Mouse (Mus musculus) kidney, postnatal 10 days (tissue): ENCODE results near the gene Tln1.
"Not testable (repeated sequence)": the region's sequence is repeated elsewhere in the genome, so short reads cannot be mapped to it uniquely, and the experiment has no call there.

ENCODE experiments used
- DNase-seq: peaks from one replicate; pipeline ENCODE4 v3.0.0; 2021; ENCODE audit warnings: mixed read lengths

The Tln1 gene

DNA sequence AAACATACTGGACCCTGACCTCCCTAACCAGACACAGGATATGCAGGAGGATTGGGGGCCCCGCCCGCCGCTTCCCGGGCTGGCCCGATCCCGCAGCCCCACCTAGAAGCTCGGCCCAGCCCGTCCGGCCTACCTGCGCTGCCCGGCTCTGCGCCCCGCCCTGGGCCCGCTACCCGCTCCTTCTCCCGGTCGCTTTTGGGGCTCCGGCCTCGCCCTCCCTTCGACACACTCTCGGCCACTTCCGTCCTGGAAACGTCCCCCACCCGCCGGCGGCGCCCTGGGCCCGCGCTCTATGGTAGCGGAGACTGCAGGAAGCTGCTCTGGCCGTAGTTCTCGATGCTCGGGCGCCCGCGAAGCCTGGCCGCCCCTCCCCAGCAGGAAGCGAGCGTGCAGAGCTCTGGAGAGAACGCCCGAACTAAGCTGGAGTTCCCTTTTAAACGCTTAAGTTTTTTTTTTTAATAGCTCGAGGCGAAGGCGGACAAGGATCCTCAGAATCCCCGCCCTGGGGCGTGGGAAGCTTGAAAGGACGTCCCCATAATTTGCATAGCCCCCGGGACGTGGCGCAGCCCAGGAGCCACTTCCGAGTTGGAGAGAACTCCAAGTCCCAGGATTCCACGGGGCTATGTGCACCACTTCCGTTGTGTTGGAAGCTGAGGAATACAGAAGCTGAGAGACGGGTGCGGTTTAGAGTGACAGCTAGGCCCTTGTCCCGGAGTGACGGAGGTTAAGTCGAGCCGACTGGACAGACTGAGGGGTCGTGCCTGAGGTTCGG lies at the start of gene Tln1, which contains the start of gene Creb3:
TSS of gene Tln1 (minus strand) at position 695 of the 772 bp plus-strand sequence.
TSS of gene Creb3 (plus strand) at position 336 of the 772 bp plus-strand sequence.
- DNase-seq, result peak; percentile 95

DNA sequence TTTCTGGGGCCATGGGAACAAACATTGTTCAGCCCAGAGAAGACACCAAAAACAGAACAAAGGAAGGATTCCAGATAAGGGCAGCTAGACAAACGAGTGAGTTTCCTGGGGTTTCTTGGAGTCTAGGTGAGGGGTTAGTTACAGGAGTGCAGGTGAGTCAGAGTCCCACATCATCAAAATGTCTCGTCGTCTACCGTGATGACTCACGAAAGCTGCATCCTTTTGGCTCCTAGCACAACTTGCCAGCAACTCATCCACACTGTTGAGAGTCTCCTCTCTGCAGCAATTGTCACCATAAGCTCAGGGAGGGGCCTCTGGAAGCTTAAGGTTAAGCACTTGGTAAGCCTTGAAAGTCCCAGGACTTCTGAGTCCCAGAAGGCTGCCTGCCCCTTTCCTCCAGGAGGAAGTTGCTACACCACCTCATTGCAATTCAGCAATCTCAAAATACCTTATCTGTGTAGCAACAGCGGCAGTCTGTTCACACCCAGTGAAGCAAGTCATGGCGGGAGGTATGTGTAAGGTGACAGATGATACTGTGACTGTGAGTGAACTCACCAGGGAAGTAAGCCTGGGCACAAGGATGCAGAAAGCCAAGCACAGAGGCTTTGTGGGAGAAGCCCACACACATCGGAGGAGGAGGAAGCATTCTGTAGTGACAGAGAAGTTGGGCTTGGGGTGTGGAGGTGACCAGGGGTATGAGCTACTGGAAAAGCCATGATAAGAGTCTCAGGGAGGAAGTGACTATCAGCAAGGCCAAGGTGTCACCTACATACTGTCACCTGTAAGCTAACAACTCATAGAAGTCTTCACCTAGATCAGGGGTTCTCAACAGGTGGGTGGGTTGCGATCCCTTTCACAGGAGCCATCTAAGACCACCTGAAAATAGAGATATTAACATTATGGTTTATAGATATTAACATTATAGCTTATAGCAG lies 42.5 kb upstream of the Tln1 start:
- DNase-seq, result no peak

DNA sequence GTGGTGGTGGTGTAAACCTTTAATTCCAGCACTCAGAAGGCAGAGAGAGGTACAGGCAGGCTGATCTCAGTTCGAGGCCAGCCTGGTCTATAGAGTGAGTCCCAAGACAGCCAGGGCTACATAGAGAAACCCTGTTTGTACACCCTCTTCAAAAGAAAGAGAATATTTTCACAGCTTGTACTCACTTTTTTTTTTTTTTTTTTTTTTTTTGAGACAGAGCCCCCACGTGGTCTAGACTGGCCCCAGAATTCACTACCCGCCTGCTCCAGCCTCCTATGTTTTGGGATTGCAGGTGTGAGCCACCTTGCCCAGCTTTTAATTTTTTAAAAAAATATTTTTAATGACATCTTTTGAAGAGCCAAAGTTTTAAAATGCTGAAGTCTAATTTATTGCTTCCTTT lies 41.6 kb upstream of the Tln1 start:
- DNase-seq, result no peak

DNA sequence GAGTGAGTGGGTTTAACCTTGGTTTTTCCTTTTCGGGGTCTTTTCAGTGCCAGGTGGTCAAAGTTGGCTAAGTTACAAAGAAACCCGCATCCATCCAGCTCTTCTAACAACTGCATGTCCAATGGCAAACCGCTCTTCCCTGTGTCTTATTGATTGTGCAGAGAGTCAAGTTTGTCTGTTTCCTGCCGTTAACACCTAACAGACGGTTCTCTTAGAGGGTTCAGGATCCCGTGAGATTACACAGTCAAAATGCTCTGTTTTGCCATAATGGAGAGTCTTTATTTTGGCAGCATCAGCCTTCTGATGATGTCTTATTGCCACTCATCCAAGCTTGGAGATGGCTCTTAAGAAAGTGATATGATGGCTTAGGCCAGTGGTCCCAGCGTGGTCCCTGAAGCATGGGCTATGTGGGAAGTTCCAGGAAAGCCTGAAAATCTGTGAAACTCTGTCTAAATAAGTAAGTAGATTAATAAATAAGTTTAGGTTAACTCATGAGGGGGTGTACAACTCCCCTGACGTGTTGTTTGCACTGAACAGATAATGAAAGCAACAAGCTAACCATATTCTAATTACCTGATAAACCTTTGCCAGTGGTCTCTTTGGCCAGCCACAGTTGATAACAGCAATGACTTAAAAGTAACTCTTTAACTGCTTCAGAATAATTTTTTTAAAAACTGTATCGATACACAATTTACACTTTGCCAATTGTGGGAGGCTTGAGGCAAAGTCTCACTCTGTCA lies 37.9 kb upstream of the Tln1 start:
- no peak for DNase-seq

DNA sequence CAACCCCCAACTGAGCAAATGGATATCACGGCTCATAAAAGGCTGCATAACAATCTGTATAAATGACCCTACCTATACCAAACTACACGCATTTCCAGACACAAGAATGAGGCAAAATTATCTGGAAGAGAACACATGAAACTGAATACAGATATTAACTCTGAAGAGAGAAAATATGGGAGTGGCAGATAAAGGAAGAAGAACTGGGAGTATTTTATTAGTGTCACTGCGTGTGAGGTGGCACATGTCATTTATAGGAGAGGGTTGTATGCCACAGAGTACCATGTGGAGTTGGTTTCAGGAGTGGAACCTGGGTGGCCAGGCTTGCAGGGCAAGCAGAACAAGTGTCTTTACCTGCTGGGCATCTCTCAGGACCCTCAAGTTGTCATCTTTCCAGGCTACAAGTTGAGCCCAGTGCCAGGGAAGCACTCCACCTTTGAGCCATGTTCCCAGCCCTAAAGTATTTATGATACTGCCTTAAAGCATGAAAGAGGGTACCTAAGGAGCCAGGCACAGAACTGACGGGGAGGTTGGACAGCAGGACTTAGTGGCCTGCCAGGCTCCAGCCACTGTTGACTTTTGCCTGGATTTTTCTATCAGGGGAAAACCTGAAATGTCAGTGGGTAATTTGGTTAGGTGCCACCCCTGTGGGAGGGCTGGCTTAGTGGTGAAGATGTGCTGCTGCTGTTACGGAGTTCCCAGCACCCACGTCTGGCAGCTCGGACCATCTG lies 36.3 kb upstream of the Tln1 start:
- DNase-seq, result no peak

DNA sequence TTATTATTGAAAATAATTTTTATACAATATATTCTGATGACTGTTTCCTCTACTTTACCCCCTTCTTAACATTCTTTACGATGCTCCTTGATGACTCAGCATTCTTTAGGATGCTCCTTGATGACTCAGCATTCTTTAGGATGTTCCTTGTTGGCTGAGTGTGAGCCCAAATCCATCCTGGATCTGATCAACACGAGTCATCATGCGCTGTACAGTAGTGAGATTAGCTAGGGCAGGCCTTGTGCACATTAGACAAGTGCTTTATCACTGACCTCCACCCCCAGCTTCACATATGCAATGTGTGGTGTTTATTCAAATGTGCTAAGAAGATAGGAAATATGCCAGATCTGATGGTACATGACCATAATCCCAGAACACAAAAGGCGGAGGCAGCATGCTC lies 35.7 kb upstream of the Tln1 start:
- DNase-seq, result no peak

DNA sequence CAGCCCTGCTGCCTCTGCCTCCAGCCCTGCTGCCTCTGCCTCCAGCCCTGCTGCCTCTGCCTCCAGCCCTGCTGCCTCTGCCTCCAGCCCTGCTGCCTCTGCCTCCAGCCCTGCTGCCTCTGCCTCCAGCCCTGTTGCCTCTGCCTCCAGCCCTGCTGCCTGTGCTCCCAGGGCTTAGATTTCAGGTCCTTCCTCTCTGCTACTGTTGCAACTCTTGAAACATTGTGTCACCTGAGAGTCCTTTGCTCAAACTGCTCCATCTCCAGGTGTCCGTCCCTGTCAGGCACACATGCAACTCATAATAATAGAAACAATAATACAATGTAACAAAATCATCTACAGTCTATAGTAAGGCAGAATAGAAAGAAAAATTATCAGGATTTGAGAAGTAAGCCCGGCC lies 34.1 kb upstream of the Tln1 start:
- DNase-seq, result not testable (repeated sequence)

DNA sequence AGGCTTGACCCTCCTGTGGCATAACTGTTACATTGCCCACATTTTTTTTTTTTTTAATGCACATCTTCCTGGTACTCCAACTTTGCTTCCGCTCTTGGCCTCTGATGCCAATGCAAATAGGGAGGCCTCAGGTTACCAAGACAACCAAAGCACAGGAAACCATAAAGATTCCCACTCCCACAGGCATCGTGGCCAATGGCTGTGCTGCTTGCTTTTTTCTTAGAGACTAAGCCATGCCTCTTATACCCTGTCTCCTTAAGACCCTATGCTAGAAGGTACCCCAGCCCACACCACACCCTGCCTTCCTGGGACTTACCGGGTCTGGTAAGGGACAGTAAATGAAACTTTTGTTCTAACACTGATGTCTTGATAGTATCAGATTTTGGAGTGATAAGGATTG lies 31.0 kb upstream of the Tln1 start:
- no peak for DNase-seq

DNA sequence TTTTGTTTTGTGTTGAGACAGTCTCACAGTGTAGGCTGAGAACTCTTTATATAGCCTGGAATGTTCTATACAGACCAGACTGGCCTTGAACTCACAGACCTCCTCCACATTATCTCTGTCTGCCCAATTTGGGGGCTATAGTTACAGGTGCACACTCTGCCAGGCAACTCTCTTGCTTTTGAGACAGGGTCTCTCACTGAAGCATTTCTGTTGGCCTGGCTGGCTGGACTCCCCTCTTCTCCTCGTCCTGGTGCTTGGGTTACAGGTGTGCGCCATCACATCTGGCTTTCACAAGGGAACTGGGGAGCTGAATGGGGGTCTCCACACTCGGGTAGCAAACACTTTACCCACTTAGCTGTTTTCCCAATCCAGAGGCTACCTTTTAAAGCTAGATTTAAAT lies 29.5 kb upstream of the Tln1 start:
- DNase-seq, result no peak

DNA sequence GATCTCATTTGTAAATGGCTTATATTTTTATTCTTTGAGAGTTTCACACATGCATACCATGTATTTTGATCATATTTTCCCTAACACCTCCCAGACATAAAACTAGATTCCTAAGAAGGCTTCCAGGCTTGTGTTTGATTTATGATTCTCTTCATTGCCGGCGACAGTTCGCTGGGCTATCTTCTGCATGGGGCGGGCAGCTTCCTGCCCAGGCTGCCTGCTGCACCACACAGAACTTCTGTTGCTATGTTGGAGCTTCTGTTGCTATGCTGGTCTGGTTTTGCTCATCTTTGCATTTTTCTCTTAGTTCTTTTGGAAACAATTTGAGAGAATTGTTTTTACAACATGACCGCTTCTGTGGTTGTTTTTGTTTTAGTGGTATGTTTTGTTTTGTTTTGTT lies 29.1 kb upstream of the Tln1 start:
- DNase-seq, result no peak

DNA sequence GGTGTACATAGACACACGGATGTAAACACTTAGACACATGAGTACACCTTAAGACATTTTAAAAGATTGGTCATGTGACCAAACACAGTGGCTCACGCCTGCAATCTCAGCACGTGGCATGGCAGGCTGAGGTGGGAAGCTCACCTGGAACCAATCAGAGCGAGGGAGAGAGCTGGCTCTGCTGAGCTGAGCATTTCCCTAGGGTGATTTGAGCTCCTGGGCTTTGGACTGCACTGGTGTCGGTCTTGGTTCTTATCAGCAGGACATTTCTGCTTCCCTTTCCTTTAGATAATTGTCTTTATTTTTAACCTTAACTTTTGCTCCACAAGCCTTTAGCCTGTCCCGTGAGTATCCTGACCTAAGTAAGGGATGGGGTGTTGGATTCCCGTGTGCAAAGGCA lies 25.2 kb upstream of the Tln1 start:
- DNase-seq, result no peak

DNA sequence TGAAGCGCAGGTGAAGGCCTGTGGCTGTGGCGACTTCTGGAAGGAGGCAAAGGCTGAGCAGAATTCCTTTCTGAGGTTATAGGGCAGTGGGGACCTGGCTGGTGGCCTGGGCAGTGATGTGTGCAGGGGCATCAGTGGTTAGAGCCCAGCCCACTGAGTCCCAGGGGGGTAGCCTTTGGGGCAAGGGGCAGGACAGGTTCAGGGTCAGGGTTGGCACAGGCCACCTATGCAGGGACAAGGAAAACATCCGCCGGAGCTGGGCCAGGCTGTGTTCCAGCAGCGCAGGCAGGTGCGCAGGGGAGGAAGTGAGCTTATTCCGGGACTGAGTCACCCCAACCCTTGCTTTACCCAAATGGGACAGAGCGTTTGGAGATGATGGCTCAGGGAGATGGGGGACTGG lies 23.9 kb upstream of the Tln1 start:
- peak; percentile 67 for DNase-seq

DNA sequence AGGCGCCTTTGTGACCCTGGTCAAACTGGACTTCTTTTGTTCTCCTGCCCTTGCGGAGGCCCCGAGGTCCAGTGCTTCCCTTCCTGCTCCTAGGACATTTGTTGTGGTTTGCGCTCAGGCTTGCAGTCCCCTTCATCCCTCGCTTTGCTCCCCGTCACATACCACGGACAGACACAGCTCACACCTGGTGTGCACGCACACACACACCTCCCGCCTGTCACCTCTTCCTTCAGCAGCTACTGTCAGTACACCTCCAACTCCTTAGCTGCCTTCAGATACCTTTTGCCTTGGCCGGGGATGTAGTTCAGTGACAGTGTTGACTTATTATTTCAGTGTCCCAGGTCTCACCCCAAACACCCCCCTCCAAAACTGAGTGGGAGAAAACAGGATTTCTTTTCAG lies 23.2 kb upstream of the Tln1 start:
- DNase-seq, result no peak

DNA sequence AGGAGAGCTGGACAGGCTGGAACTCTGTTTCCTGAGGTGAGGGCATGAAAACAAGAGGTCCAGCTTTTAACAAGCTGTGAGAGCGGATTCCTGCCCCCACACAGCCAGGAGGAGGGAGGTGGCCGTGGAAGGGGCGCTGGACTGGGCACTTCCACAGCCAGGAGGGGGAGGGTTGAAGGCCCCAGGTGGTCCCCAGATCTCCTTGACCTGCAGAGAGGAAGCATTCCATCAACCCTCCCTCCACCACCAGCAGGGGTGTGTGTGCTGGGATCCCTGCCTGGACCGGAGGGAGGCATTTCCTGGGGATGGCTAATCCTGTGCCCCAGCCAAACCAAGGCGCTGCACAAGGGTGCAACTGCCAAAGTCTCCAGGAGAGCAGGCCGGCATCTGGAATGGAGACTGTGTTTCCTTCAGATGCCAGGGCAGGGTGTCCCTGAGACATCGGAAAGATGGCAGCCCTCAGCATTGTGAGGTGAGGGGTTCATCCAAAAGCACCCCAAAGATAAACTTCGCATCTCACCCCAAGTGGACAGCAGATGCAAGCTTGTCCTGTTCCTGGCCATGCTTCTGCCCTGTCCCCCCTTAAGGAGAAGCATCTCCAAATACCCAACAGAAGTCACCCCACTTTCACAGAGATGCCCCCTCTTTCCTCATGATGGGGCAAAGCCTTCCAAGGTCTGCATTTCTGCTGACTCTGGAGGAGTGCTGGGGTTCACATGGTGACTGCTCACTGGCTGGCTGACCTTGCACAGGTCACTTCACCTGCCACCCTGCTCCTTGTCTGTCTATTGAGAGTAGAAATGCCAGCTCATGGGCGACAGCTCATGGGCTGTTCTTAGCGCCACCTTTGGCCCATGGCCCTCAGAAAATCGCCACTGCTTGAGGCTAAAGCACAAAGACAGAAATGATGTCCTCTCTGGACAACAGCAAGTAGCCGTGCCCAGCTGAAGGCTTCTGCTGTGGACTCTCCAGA lies 22.2 kb upstream of the Tln1 start, which contains the start of gene Msmp:
TSS of gene Msmp (minus strand) at position 51 of the 973 bp plus-strand sequence.
- DNase-seq, result peak; percentile 60

DNA sequence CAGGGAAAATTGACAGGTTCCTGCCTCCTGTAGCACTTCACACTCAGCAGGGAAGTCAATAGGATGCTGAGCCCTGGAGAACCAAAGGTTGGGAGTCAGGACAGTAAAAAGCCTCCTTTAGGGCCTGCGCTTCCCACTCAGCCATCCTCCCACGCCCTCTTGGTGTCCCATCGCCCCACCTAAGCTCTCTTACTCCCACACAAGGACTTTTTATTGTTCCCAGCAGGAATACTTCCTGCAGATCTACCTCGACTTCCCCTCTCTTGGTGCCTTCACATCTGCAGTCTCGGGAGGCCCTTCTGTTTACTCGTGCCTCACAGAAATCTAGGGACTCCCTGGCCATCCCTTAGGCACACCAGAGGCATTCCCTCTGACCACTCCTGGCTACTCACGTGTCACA lies 20.9 kb upstream of the Tln1 start:
- DNase-seq, result peak; percentile 5

DNA sequence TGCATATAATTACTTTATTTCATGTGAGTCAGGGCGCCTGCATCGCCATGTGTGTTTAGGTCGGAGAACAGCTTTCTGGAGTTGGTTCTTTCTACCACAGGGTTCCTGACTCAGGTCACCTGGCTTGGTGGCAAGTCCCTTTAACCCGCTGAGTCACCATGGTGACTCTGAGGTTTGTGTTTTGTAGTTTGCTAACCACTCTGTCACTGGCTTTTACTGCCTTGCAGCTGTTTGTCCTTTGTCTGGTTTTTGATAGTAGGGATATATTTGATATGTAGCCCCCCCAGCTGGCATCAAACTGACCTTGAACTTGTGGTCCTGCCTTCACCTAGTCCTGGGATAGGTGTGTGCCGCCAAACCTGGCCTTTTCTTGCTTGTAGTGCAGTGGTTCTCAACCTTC lies 19.8 kb upstream of the Tln1 start:
- DNase-seq, result peak; percentile 3

DNA sequence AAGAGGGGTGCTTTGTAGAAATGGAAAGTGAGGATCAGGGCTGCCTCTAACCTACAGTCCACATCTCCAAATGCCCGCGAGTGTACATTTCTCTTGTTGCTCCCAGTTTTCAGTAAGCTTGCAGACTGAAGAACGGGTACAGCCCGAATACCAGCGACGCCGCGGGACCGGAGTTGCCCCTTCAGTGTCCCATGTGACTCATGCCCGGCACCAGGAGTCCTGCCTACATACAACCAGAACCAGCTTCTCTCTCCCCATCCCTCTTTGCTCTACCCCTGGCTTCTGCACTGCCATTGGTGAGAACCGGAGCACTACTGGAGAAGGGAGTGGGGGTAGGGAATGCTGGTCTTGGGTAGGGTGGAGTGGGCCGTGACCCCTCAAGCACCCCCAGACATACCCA lies 18.9 kb upstream of the Tln1 start:
- DNase-seq, result peak; percentile 6

DNA sequence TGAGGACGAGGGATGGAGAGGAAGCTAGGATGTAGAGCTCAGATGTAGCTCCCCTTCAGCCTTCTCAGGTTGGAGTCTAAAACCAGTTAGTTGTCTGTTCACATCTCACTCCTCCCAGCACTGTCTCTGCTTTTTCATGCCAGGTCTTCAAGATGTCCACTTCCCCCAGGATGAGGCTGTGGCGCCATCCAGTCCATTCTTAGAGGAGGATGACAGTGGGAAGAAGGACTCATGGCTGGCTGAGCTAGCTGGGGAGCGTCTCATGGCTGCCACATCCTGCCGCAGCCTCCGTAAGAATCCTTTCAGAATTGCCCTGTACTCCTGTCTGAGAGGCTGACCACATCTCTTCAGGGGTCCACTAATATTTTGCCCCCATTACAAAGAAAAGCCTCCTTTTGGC lies 18.2 kb upstream of the Tln1 start:
- peak; percentile 4 for DNase-seq

DNA sequence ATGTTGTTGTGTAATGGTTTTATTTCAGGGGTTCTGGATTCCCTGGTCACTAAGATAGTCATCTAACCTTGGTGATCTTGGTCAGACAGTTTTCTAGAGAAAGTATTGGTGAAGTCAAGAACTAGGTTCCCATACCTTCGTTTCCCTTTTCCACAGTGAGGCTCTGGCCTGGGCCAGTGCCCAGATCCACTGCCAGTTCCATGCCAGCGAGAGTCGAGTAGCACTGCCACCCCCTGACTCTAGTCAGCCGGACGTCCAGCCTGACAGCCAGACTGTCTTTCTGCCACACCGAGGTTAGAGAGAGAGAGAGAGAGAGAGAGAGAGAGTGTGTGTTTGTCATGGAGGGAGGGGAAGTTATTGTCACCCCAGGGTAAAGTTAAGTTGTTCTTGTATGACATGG lies 17.2 kb upstream of the Tln1 start:
- DNase-seq, result peak; percentile 9

DNA sequence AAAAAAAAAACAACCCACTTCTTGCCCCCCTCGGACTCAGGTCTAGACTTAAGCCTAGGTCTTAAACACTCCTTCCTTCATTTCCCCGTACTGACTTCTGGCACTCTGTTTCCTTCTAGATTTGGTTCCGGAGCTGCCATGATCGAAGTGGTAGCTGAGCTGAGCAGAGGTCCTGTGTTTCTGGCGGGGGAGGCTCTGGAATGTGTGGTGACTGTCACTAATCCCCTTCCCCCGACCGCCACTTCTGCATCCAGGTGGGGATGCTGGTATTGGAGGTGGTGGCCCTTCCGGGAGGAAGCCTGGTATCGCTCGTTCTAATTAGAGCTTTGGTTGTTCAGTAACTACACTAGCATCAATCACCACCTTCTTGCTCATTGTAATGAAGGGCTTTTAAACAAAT lies 16.8 kb upstream of the Tln1 start:
- peak; percentile 23 for DNase-seq
